Mouse (Mus musculus): ENCODE data around the gene Taf11. TPM values are rescaled to one million over a fixed set of nuclear protein-coding genes. Genes with fewer than 3 reads are reported as not detected.
A peak's percentile ranks its signal among the peaks of the same experiment; 100 is the strongest.

The Taf11 gene
- polyA plus RNA-seq (2012; rRNA removed) = 5.7 and 6.6 TPM in 2 replicates

- H3K4me1 ChIP-seq (ENCODE audit: control insufficient read depth, insufficient read depth, insufficient read length) = peaks cover 5% of the 10 kb centered on the region
- peak; percentile 14 to 52 for DNase-seq (ENCODE audit: low read depth in 1 of 2, low spot score in 2 of 2)
- H3K27me3 ChIP-seq (ENCODE audit: control insufficient read depth, insufficient read depth, low read length) = no peaks in the 10 kb centered on the region
- under 1% methylated on average over 53 of the region's 53 CpGs for WGBS
- no peak for TF ChIP-seq CTCF (IDR thresholded peaks at IDR 0.05; ENCODE audit: extremely low read depth, insufficient read depth, insufficient read length, insufficient replicate concordance)
- no peak for TF ChIP-seq POLR2A (IDR thresholded peaks at IDR 0.05; ENCODE audit: low read depth, low read length)
- peak within 1 kb of the TSS; percentile 85 for H3K27ac ChIP-seq (ENCODE audit: insufficient read depth, low read length)
- H3K36me3 ChIP-seq (ENCODE audit: control insufficient read depth, insufficient read depth, low read length) = no peaks in the 10 kb centered on the region
- peak within 1 kb of the TSS; percentile 89 for H3K4me3 ChIP-seq (ENCODE audit: extremely low read depth, insufficient read depth, insufficient read length)
These were observed at the start of gene Taf11 for GRCm38 (mm10) chr17:27909622-27910500. TSS of gene Taf11 (minus strand) at chr17:27909844.

DNA sequence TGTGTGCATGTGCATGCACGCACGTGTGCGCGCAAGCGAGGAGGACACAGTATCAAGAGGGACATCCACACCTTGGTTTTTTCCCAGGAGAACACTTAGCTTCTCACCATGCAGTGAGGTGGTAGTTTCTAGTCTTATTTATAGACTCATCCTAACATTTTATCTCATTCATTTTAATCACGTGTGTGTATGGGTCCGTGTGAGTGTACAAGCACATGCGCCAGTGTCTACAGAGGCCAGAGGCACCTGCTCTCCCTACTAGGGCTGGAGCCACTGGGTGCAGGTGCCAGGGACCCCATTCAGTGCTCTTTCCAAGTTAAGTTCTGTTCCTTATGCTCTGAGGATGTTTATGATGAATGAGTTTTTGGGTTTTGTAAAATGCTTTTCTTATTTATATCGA lies 48.0 kb upstream of the Taf11 start:
- DNase-seq (ENCODE audit: low read depth in 1 of 2, low spot score in 2 of 2) = no peak
- Histone ChIP-seq H3K4me3 (ENCODE audit: extremely low read depth, insufficient read depth, insufficient read length) (no peak overlapping the region), H3K36me3 (ENCODE audit: control insufficient read depth, insufficient read depth, low read length) (no peaks in the 10 kb centered on the region), H3K27ac (ENCODE audit: insufficient read depth, low read length) (no peak overlapping the region), H3K27me3 (ENCODE audit: control insufficient read depth, insufficient read depth, low read length) (no peaks in the 10 kb centered on the region), H3K4me1 (ENCODE audit: control insufficient read depth, insufficient read depth, insufficient read length) (peaks cover 2% of the 10 kb centered on the region; the same call in 1 of the 2 replicates)
- TF ChIP-seq POLR2A (IDR thresholded peaks at IDR 0.05; ENCODE audit: low read depth, low read length) = no peak
- TF ChIP-seq CTCF (IDR thresholded peaks at IDR 0.05; ENCODE audit: extremely low read depth, insufficient read depth, insufficient read length, insufficient replicate concordance) = no peak
- 95% methylated on average over 9 of the region's 9 CpGs for WGBS

GRCm38 (mm10) chr17:27954629-27955402 lies 45.2 kb upstream of the Taf11 start:
- TF ChIP-seq CTCF (IDR thresholded peaks at IDR 0.05; ENCODE audit: extremely low read depth, insufficient read depth, insufficient read length, insufficient replicate concordance) (no peak), POLR2A (IDR thresholded peaks at IDR 0.05; ENCODE audit: low read depth, low read length) (no peak)
- no peak for DNase-seq (ENCODE audit: low read depth in 1 of 2, low spot score in 2 of 2)
- no peak overlapping the region for H3K27ac ChIP-seq (ENCODE audit: insufficient read depth, low read length)
- H3K4me3 ChIP-seq (ENCODE audit: extremely low read depth, insufficient read depth, insufficient read length) = no peak overlapping the region
- no peaks in the 10 kb centered on the region for H3K36me3 ChIP-seq (ENCODE audit: control insufficient read depth, insufficient read depth, low read length)
- H3K27me3 ChIP-seq (ENCODE audit: control insufficient read depth, insufficient read depth, low read length) = no peaks in the 10 kb centered on the region
- 85% methylated on average over 14 of the region's 14 CpGs for WGBS
- no peaks in the 10 kb centered on the region for H3K4me1 ChIP-seq (ENCODE audit: control insufficient read depth, insufficient read depth, insufficient read length)

DNA sequence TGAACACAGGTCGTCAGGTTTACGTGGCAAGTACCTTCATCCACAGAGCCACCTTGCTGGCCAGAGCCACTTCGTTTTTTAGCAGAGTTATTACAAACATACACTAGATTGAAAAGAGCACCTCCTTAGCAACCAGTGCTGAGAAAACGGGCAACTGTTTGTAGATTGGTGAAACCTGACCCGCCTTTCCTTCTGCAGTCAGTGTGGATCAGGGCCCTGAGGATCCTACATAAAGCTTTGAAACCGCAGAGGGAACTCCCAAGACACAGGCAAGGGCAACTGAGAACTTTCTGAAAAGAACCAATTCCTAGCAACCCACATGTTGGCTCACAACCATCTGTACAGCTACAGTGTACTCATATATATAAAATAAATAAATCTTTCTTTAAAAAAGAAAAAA lies 43.5 kb upstream of the Taf11 start:
- 86% methylated on average over 6 of the region's 6 CpGs for WGBS
- TF ChIP-seq POLR2A (IDR thresholded peaks at IDR 0.05; ENCODE audit: low read depth, low read length) = no peak
- TF ChIP-seq CTCF (IDR thresholded peaks at IDR 0.05; ENCODE audit: extremely low read depth, insufficient read depth, insufficient read length, insufficient replicate concordance) = no peak
- DNase-seq (ENCODE audit: low read depth in 1 of 2, low spot score in 2 of 2) = no peak
- Histone ChIP-seq H3K27me3 (ENCODE audit: control insufficient read depth, insufficient read depth, low read length) (no peaks in the 10 kb centered on the region), H3K4me1 (ENCODE audit: control insufficient read depth, insufficient read depth, insufficient read length) (no peaks in the 10 kb centered on the region), H3K27ac (ENCODE audit: insufficient read depth, low read length) (no peak overlapping the region), H3K36me3 (ENCODE audit: control insufficient read depth, insufficient read depth, low read length) (no peaks in the 10 kb centered on the region), H3K4me3 (ENCODE audit: extremely low read depth, insufficient read depth, insufficient read length) (no peak overlapping the region)

- WGBS = 87% methylated on average over 2 of the region's 2 CpGs
- no peaks in the 10 kb centered on the region for H3K4me1 ChIP-seq (ENCODE audit: control insufficient read depth, insufficient read depth, insufficient read length)
- no peak overlapping the region for H3K27ac ChIP-seq (ENCODE audit: insufficient read depth, low read length)
- H3K27me3 ChIP-seq (ENCODE audit: control insufficient read depth, insufficient read depth, low read length) = no peaks in the 10 kb centered on the region
- TF ChIP-seq POLR2A (IDR thresholded peaks at IDR 0.05; ENCODE audit: low read depth, low read length) (no peak), CTCF (IDR thresholded peaks at IDR 0.05; ENCODE audit: extremely low read depth, insufficient read depth, insufficient read length, insufficient replicate concordance) (no peak)
- DNase-seq (ENCODE audit: low read depth in 1 of 2, low spot score in 2 of 2) = no peak
- no peaks in the 10 kb centered on the region for H3K36me3 ChIP-seq (ENCODE audit: control insufficient read depth, insufficient read depth, low read length)
- H3K4me3 ChIP-seq (ENCODE audit: extremely low read depth, insufficient read depth, insufficient read length) = no peak overlapping the region
These were observed 37.5 kb upstream of the Taf11 start for GRCm38 (mm10) chr17:27947155-27947554.

GRCm38 (mm10) chr17:27946371-27946770 lies 36.7 kb upstream of the Taf11 start:
- no peaks in the 10 kb centered on the region for H3K4me1 ChIP-seq (ENCODE audit: control insufficient read depth, insufficient read depth, insufficient read length)
- TF ChIP-seq POLR2A (IDR thresholded peaks at IDR 0.05; ENCODE audit: low read depth, low read length) (no peak), CTCF (IDR thresholded peaks at IDR 0.05; ENCODE audit: extremely low read depth, insufficient read depth, insufficient read length, insufficient replicate concordance) (no peak)
- WGBS = 93% methylated on average over 8 of the region's 8 CpGs
- H3K27me3 ChIP-seq (ENCODE audit: control insufficient read depth, insufficient read depth, low read length) = no peaks in the 10 kb centered on the region
- H3K27ac ChIP-seq (ENCODE audit: insufficient read depth, low read length) = no peak overlapping the region
- no peak overlapping the region for H3K4me3 ChIP-seq (ENCODE audit: extremely low read depth, insufficient read depth, insufficient read length)
- H3K36me3 ChIP-seq (ENCODE audit: control insufficient read depth, insufficient read depth, low read length) = no peaks in the 10 kb centered on the region
- DNase-seq (ENCODE audit: low read depth in 1 of 2, low spot score in 2 of 2) = no peak
